In genomic region chr4:134558570-134559113, GRCm38 (mm10) we compare ENCODE assay signal across 16 mouse cellular contexts. TPM values are rescaled to one million over a fixed set of nuclear protein-coding genes. Genes with fewer than 3 reads are reported as not detected.
A peak's percentile ranks its signal among the peaks of the same experiment; 100 is the strongest.
DNase-seq lines count a peak whose midpoint lies in the region; ATAC-seq lines count a peak whose summit lies in the region.
"Had no signal": no experiment of that assay in that cellular context is flagged by ENCODE, and none has a peak within 500 bp of the region (broad histone marks: within the 10 kb centered on the region; RNA-seq: fewer than 3 reads in every experiment).

No protein-coding gene starts in this region.

- no peak overlapping the region for H3K4me2 ChIP-seq in heart, embryonic 12.5 days
- H3K4me2 ChIP-seq in embryonic facial prominence, embryonic 12.5 days (replicated peaks) = no peak overlapping the region
- H3K4me2 ChIP-seq in limb, embryonic 15.5 days = no peak overlapping the region
- no peak overlapping the region for H3K4me2 ChIP-seq in forebrain, embryonic 12.5 days
- H3K4me2 ChIP-seq: forebrain, embryonic 13.5 days; neural tube, embryonic 12.5 days had no signal

- no peak for DNase-seq in heart, adult 8-10 months (ENCODE audit: low spot score)
- peak; percentile 75 for DNase-seq in 416B (ENCODE audit: low read depth)
- no peak for DNase-seq in right cerebral cortex, postnatal 4 days
- DNase-seq in left cerebral cortex, postnatal 36 days (ENCODE audit: low spot score in 2 of 2) = no peak
- DNase-seq: adrenal gland, adult 8-10 months; cerebellum, adult 11 months had no signal

- H3K4me1 ChIP-seq in heart, embryonic 12.5 days (replicated peaks) = peaks cover 17% of the 10 kb centered on the region
- peaks cover 13% of the 10 kb centered on the region for H3K4me1 ChIP-seq in embryonic facial prominence, embryonic 12.5 days
- peaks cover 14% of the 10 kb centered on the region for H3K4me1 ChIP-seq in limb, embryonic 15.5 days
- H3K4me1 ChIP-seq in forebrain, embryonic 12.5 days = peaks cover 15% of the 10 kb centered on the region
- H3K4me1 ChIP-seq: megakaryocyte, embryonic 14.5 days had no signal

- ATAC-seq in heart, embryonic 12.5 days (ENCODE audit: insufficient number of reproducible peaks, low FRiP score) = no peak
- ATAC-seq in embryonic facial prominence, embryonic 12.5 days (ENCODE audit: insufficient number of reproducible peaks, insufficient read depth, low FRiP score, low TSS enrichment) = no peak
- ATAC-seq in limb, embryonic 15.5 days (ENCODE audit: insufficient number of reproducible peaks, low FRiP score, low TSS enrichment, low read depth) = no peak
- ATAC-seq in forebrain, embryonic 12.5 days (ENCODE audit: low FRiP score) = no peak
- ATAC-seq: forebrain, embryonic 13.5 days; hindbrain, embryonic 16.5 days had no signal

- no peak overlapping the region for H3K4me3 ChIP-seq in heart, embryonic 12.5 days
- H3K4me3 ChIP-seq in embryonic facial prominence, embryonic 12.5 days = no peak overlapping the region
- no peak overlapping the region for H3K4me3 ChIP-seq in limb, embryonic 15.5 days
- H3K4me3 ChIP-seq in forebrain, embryonic 12.5 days (replicated peaks) = no peak overlapping the region
- H3K4me3 ChIP-seq: forebrain, embryonic 13.5 days; megakaryocyte, embryonic 14.5 days; neural tube, embryonic 12.5 days had no signal

- no peaks in the 10 kb centered on the region for H3K9me3 ChIP-seq in heart, embryonic 12.5 days (replicated peaks)
- no peaks in the 10 kb centered on the region for H3K9me3 ChIP-seq in embryonic facial prominence, embryonic 12.5 days
- no peaks in the 10 kb centered on the region for H3K9me3 ChIP-seq in limb, embryonic 15.5 days
- H3K9me3 ChIP-seq in forebrain, embryonic 12.5 days = no peaks in the 10 kb centered on the region
- H3K9me3 ChIP-seq: forebrain, embryonic 13.5 days; megakaryocyte, embryonic 14.5 days; neural tube, embryonic 12.5 days had no signal

- 0 out of 2 replicates have a peak overlapping the region, but pooled peaks have one; percentile 31 for H3K9ac ChIP-seq in heart, embryonic 12.5 days
- no peak overlapping the region for H3K9ac ChIP-seq in embryonic facial prominence, embryonic 12.5 days
- no peak overlapping the region for H3K9ac ChIP-seq in limb, embryonic 15.5 days
- H3K9ac ChIP-seq in forebrain, embryonic 12.5 days = no peak overlapping the region
- H3K9ac ChIP-seq: forebrain, embryonic 13.5 days; neural tube, embryonic 12.5 days had no signal

- H3K36me3 ChIP-seq in heart, embryonic 12.5 days = peaks cover 25% of the 10 kb centered on the region
- H3K36me3 ChIP-seq in embryonic facial prominence, embryonic 12.5 days = 0 out of 2 replicates have a peak, but pooled peaks cover 2% of the 10 kb centered on the region
- H3K36me3 ChIP-seq in limb, embryonic 15.5 days = 0 out of 2 replicates have a peak, but pooled peaks cover 3% of the 10 kb centered on the region
- no peaks in the 10 kb centered on the region for H3K36me3 ChIP-seq in forebrain, embryonic 12.5 days (replicated peaks)
- H3K36me3 ChIP-seq: neural tube, embryonic 12.5 days had no signal

- no peak overlapping the region for H3K27ac ChIP-seq in heart, embryonic 12.5 days (ENCODE audit: poor library complexity, severe bottlenecking)
- H3K27ac ChIP-seq in embryonic facial prominence, embryonic 12.5 days = peak overlapping the region; percentile 41; the same call in 1 of the 2 replicates
- H3K27ac ChIP-seq in limb, embryonic 15.5 days = peak overlapping the region; percentile 61
- no peak overlapping the region for H3K27ac ChIP-seq in forebrain, embryonic 12.5 days
- H3K27ac ChIP-seq: forebrain, embryonic 13.5 days; kidney, postnatal 0 days; neural tube, embryonic 12.5 days had no signal

- WGBS in heart, embryonic 12.5 days = 52% methylated on average over 9 of the region's 9 CpGs
- 34% methylated on average over 9 of the region's 9 CpGs for WGBS in embryonic facial prominence, embryonic 12.5 days
- 28% methylated on average over 9 of the region's 9 CpGs for WGBS in limb, embryonic 15.5 days
- 69% methylated on average over 9 of the region's 9 CpGs for WGBS in forebrain, embryonic 12.5 days

- no peaks in the 10 kb centered on the region for H3K27me3 ChIP-seq in heart, embryonic 12.5 days (replicated peaks)
- no peaks in the 10 kb centered on the region for H3K27me3 ChIP-seq in embryonic facial prominence, embryonic 12.5 days
- no peaks in the 10 kb centered on the region for H3K27me3 ChIP-seq in limb, embryonic 15.5 days
- H3K27me3 ChIP-seq in forebrain, embryonic 12.5 days = no peaks in the 10 kb centered on the region
- H3K27me3 ChIP-seq: forebrain, embryonic 13.5 days; neural tube, embryonic 12.5 days had no signal

- intact Hi-C loops in left cerebral cortex, postnatal 36 days (cut with DNase I) = no loop called here

RNA-seq across cellular contexts. Expression of gene Selenon, which starts 6.7 kb away (rescaled TPM):
- polyA plus RNA-seq in heart, embryonic 12.5 days (2016; fragmentation: Nextera tagmentation; extraction: Ambion mirVana) = 31.7 and 31.9 TPM in 2 replicates
- total RNA-seq in heart, adult 8-10 months (2022) = 10 to 100 TPM; 17.1 to 20.4 (median 19.4) TPM
- 27.3 and 49.1 TPM in 2 replicates for polyA plus RNA-seq in embryonic facial prominence, embryonic 12.5 days (2016; fragmentation: Nextera tagmentation; extraction: Ambion mirVana)
- polyA plus RNA-seq in limb, embryonic 15.5 days (2015; fragmentation: Nextera tagmentation; extraction: Ambion mirVana) = 17.2 and 21.9 TPM in 2 replicates
- 9.3 and 14.8 TPM in 2 replicates for polyA plus RNA-seq in forebrain, embryonic 12.5 days (2016; fragmentation: Nextera tagmentation; extraction: Ambion mirVana)
- total RNA-seq in left cerebral cortex, postnatal 36 days (2021) = 10 to 100 TPM; 19.6 to 21.2 TPM

RNA-seq across cellular contexts. Expression of gene Mtfr1l, which starts 23.5 kb away (rescaled TPM):
- 151 and 156 TPM in 2 replicates for polyA plus RNA-seq in heart, embryonic 12.5 days (2016; fragmentation: Nextera tagmentation; extraction: Ambion mirVana)
- total RNA-seq in heart, adult 8-10 months (2022) = 100 to 1,000 TPM; 182 to 213 (median 198) TPM
- 135 and 139 TPM in 2 replicates for polyA plus RNA-seq in embryonic facial prominence, embryonic 12.5 days (2016; fragmentation: Nextera tagmentation; extraction: Ambion mirVana)
- polyA plus RNA-seq in limb, embryonic 15.5 days (2015; fragmentation: Nextera tagmentation; extraction: Ambion mirVana) = 105 and 114 TPM in 2 replicates
- polyA plus RNA-seq in forebrain, embryonic 12.5 days (2016; fragmentation: Nextera tagmentation; extraction: Ambion mirVana) = 125 and 129 TPM in 2 replicates
- total RNA-seq in left cerebral cortex, postnatal 36 days (2021) = 10 to 100 TPM; 61.9 to 70.2 TPM

RNA-seq across cellular contexts. Expression of gene Aunip, which starts 47.8 kb away (rescaled TPM):
- 11.4 and 12.0 TPM in 2 replicates for polyA plus RNA-seq in heart, embryonic 12.5 days (2016; fragmentation: Nextera tagmentation; extraction: Ambion mirVana)
- under 1 TPM in 1 of 4 experiments, not detected in 3; 0.20 TPM for total RNA-seq in heart, adult 8-10 months (2022)
- 11.6 and 13.1 TPM in 2 replicates for polyA plus RNA-seq in embryonic facial prominence, embryonic 12.5 days (2016; fragmentation: Nextera tagmentation; extraction: Ambion mirVana)
- polyA plus RNA-seq in limb, embryonic 15.5 days (2015; fragmentation: Nextera tagmentation; extraction: Ambion mirVana) = 8.9 and 12.1 TPM in 2 replicates
- polyA plus RNA-seq in forebrain, embryonic 12.5 days (2016; fragmentation: Nextera tagmentation; extraction: Ambion mirVana) = 14.1 and 15.4 TPM in 2 replicates
- total RNA-seq in left cerebral cortex, postnatal 36 days (2021) = under 1 TPM in 1 of 2 experiments, not detected in 1; 0.32 TPM
- polyA plus RNA-seq: liver, adult 2 months had no signal

Comparison
In these comparisons a context has a peak if more than half of its experiments do, and no peak if none do; other contexts are left out.
1. H3K27ac ChIP-seq: peak in embryonic facial prominence, embryonic 12.5 days (single experiment) and limb, embryonic 15.5 days (single experiment); none in heart, embryonic 12.5 days (single experiment) and forebrain, embryonic 12.5 days (single experiment).